Mouse (Mus musculus) layer of hippocampus, adult 11-12 months (tissue): ENCODE data around the gene Nubp1.
A peak's percentile ranks its signal among the peaks of the same experiment; 100 is the strongest.

ENCODE experiments used
- DNase-seq: peaks from one replicate; pipeline ENCODE4 v3.0.0; 2022; ENCODE audit warnings: low spot score

Nubp1 gene

DNA sequence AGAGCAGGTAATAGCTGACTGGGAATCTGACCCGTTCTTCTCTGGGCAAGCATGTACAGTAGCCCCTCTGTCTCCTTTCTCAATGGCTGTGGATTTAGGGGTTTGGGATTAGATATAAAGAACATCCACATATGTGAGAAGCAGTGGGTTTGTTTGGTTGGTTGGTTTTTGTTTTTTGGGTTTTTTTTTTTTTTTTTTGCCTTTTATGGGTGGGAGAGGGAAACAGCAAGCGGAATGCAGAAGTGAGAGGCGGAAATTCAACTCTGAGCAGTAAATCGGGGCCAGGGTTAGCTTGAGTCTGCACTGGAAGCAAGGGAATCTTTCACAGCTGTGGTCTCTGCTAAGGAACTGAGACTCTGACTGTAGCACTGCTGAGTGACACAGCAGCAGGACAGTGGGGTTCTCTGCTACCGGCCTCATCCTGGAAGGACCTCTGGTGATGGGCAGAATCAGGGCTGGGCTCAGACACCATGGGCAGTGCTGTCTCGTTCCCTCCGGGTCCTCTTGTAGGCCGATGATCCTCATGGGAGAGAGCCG, 6.0 kb downstream of the Nubp1 start:
- no peak for DNase-seq

DNA sequence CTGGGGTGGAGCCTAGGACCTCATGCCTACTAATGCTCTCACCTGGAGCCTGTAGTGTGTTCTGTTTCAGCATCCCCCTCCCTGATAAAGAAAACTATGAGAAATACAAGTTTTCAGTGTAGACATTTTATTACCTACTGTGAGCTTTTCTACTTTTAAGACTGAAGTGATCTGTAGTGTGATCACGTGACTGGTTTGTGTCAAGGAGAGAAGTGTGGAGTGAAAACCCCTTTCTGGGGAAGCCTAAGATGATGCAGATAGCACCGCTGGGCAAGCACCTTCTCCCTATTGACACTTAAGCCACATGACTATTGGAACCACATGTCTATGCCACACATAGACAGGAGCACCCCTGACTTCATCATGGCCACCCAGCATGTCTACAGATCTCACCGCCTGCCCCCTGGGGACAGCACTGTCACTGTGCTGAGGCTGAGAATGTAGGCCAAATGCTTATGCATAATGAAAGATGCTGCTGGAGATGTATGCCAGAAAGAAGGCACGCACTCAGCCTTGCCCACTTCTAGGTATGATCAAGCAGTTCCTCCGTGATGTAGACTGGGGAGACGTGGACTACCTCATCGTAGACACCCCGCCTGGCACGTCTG, 8.8 kb downstream of the Nubp1 start:
- DNase-seq: no peak

DNA sequence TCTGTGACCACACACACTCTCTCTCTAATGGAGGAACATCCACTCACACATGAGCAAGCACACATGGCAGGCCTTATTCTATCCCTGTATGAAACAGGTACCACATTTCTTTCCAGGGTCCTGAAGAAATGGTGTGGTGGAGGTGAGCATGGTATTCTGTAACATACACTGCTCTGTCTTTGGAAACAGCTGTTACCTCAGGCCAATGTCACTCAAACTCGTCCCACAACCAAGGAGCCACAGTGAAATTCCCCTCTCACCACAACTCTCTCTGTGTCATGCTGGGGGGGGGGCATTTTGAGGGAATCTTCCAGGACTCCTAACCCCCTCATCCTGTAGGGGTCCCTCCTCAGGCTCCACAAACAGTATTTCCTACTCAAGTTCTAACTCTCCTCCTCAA, 20.2 kb downstream of the Nubp1 start:
- DNase-seq: no peak

DNA sequence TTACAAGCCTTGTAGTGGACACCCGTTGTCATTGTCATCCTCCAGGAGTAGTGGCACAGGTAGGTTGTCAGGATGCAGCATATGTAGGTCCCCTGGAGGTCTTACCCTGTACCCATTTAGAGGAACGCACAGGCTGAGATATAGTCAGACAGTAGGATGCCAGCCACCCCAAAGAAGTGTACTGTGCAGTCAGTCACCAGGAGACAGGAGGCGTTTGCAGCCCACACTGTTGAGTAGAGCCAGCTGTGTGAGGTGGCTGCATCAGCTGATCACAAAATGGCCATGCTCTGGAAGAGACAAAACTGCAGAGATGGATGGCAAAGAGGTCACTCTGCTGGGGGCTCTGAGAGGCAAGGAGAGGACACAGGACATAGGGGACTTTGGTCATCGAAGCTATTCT, 20.6 kb downstream of the Nubp1 start:
- DNase-seq: no peak

DNA sequence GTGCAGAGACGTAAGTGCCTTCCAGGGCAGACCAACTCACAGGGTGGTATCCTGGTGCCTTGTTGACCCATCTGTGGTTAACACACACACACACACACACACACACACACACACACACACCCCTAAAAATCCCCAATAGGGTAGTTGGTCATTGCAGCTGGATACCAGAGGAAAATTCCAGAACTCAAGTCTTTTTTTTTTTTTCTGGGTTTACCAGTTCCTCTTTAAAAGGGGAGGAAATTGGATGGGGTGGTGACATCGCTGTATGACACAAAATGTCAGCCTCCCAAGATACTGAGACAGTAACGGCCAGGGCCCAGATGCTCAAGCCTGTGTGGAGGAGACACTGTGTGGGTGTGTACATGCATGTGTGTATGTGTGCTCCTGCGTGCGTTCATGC, 21.6 kb downstream of the Nubp1 start:
- no peak for DNase-seq

DNA sequence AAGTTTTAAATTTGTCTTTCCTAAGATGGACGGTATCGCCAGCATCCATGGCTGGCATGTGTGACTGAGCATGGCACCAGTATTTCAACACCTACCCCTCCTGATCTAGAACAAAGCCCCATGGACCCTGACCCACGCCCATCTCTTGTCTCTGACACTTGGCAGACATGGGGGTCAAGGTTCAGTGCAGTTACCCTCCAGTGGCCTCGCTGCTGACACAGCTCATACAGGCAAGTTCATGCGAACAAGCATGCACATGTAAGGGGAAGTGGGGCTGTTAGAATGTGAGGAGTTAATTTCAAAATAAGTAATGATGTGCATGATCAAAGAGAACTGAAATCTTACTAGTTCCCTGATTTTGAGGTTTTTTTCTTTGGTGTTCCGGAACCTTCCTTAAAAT, 24.4 kb downstream of the Nubp1 start:
- DNase-seq: no peak

DNA sequence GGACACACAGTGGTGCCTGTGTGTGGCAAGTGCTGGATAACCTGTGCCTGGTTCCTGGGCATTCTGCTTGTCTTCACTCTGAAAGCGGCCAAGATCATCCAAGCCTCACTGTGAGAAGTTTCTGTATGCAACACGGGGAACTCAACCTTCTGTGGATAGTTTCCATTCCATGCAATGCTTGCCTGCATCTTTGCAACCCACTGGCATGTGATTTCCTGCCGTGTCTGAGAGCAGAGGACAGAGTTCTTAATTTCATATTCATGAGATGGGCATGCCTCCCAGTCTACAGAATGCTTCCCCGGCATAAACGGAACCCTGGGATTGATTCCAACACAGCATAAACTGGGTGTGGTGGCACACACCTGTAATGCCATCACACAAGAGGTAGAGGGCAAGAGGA, 26.3 kb downstream of the Nubp1 start:
- DNase-seq: no peak

DNA sequence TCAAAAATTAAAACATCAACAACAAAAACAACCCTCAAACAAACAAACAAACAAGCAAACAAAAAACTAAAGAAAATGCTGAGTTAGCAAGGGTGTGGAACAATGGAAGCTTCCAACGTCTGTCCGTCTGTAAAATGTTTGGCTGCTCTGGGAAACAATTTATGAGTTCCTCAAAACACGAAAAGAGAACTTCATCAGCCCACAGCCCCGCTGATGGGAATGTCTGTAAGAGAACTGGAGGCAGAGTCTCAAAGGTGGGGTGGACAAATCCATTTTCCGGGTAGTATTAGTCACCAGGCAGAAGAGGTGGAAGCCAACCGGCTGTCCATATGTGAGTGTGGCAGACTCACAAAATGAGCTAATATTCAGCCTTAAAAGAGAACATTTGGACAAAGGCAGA, 29.6 kb downstream of the Nubp1 start:
- no peak for DNase-seq

DNA sequence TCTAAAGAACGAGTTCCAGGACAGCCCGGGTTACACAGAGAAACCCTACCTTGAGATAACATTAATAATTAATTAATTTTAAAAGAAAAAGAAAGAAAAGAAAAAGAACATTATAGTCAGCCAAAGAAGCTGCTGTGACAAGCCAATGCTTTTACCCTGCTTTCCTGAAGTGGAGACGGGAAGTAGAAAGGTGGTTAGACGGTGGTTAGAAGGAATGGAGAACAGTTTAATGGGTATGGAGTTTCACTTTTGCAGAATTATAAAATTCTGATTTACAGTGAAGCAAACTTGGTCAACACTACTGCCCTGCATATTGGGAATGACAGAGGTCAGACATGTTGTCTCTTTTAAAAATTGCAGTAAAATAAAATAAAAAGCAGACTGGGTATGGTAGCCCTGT, 30.0 kb downstream of the Nubp1 start:
- DNase-seq: no peak

DNA sequence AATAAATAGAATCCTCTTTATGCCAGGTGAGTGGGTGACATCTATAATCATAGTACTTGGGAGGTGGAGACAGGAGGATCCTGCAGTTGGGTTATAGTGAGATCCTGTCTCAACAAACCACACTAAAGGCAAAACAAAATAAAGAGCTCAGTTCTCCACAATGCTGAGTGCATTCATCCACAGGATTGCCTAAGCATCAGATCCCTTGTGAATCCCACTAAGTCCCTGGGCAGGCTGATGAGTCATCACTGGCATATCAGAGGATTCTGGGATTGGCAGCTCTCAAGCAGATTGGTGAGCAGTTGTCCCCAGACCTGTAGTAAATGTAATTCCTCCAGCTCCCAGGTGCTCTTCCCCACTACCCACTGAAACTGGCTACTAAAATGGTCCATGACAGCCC, 32.0 kb downstream of the Nubp1 start:
- DNase-seq: no peak

DNA sequence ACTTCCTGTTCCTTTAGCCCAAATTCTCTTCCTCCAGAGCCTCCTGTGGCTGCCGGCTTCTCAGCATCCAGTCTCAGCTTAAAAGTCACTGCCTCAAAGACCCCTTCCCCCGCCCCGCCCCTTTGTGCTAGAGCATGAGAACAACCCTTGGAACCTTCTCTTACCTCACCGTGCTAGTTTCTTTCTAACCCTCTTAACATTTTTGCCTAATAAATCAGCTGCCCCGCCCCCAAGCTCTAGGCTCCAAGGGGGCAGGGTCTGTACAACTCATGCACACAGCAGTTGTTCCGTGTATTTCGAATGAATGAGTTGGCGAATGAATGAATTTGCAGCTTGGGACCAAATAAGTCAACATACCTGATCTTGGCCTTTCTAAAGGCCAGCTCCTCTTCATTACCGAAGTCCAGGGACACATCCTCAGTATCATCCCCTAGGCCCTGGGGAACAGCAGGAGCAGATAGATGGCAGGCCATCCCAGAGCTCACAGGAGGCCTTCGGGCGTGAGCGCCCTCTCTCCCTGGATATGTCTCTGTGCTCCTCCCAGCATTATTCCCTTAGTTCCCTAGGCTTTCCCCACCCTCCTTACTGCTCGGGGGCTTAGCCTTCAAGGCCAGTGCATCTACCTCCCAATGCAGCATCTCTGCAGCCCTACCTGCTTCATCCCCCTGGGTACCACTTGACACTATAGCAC, 35.0 kb downstream of the Nubp1 start:
- no peak for DNase-seq

DNA sequence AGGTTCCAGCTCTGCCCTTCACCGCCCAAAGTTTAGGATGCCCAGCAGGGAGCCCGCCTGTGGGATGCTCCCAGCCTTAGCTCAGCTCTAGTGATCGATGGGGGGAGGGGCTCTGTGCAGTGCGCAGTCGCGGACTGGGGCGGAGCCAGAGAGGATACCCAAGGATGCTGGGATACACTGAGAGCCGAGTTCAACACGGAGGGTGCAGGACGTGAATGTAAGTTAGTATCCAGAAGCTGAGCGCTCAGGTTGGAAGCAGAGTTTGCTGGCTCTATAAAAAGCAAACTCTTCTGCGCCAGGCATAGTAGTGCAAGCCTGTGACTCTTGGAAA, 35.5 kb downstream of the Nubp1 start, which contains the start of gene Tvp23a:
Gene Tvp23a, minus strand, starts transcription at position 99 of the 331 bp plus-strand sequence.
- peak; percentile 90 for DNase-seq

DNA sequence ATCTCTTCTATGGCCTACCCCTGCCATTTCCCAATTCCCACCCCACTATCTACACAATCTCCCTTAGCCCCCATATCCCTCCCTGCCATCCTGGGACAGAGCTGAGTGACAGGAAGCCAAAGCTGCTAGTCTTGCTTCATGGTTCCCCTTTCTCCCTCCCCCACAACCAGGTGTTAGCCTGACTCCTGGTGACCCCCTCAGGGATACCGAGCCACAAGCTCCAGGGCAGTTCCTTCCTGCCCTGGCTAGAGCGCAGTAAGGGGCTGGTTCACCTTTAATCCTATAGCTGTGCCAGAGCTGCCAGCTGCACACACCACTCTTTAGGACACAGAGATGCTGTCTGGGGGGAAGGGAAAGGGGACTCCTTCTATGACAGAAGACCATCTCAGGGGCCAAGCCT, 36.0 kb downstream of the Nubp1 start:
- no peak for DNase-seq

DNA sequence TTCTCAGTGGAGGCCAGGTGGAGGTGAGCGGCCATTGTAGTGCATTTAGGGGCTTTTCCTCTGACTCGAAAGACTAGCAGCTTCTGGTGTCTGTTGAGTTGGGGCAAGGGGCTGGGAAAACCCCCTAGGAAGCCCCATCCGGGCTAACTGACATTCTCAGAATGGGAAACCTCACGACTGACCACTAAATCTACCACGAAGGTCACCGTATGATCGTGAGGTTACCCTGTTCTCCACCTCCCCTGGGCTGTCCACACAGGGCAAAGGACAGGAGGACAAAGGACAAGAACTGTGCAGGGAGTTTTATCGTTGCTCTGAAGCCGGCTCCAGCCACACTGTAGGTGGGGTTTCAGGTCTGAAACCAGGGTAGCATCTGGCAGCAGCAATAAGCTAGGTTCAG, 37.2 kb downstream of the Nubp1 start:
- no peak for DNase-seq

DNA sequence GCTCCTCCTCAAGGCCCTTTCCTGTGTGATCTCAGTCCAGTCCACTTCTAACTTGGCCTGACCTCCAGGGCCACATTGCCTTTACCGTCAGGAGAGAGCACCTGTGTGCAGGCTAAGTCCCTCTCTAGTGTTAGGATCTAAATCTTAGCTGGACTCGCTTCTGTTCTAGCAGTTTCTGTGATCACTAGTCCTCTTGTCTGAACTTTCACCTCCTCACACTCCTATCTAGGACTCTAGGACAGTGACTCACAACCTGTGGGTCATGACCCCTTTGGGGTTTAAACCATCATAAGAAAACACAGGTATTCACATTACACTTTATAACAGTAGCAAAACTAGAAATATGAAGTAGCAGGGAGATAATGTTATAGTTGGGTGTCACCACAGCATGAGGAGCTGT, 40.2 kb downstream of the Nubp1 start:
- DNase-seq: no peak

DNA sequence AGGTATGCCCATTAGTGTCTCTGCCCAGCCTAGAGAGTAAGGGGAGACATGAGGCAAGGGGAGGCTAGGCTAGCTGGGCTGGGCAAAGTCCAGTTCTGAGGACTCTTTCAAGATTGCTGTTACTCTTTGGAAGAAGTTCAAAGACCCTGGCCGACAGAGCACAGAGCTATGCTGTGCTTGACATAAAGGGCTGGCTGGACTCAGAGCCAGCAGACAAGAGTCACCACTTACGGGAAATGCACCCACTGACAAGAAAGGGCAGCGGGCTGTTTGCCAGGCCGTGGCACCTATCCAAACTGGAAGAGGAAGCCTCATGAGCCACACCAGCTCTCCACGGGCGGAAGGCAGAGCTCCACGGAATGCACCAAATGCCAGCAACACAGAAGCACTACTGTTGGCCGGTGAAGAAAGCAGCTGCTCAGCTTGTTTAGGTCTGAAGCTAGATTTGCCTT, 40.7 kb downstream of the Nubp1 start:
- DNase-seq: peak; percentile 88

DNA sequence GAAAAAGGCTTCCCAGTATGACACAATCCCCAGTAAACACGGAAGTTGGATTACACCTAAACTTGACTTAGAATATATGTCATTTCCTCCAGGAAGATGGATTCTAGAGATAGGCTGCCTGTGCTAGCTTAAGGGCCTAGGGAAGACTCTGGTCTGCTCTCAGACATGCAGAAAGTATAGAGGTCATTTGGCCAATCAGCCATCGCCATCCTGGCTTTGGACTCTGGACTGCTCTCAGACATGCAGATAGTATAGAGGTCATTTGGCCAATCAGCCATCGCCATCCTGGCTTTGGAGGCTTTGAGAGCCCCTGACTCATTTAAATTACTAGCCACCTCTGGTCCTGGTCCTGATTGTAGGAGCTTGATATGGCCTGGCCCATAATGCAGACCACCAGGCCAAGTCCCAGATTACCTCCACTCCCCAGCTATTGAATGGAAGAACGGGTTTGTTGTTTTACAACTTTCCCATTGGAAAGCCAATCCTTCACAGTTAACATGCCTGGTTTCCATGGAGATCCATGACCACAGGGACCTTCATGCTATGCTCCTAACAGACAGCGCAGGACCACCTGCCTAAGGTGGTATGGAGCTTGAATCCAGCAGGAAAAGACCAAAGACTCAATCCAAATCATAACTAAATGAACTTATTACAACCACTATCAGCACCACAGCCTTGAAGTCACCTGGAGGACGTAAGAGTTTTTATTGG, 42.3 kb downstream of the Nubp1 start:
- DNase-seq: no peak

DNA sequence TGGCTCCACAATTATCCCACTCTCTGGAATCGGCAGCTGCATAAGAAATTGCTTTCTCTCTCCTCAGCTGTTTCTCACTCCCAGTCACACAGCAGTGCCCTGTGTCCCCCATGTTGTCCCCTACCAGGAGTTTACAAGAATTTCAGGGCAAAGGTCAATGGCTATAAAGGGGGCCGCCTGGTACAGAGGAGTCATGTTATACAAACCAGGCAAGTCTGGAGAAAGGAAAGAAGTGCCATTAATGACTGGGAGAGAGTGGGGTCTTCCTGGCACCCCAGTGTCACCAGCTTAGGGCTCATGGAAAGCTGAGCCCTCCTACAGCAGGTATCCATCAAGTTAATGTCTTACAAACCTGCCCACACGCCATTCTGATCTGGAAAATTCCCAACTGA, 42.8 kb downstream of the Nubp1 start:
- DNase-seq: no peak

DNA sequence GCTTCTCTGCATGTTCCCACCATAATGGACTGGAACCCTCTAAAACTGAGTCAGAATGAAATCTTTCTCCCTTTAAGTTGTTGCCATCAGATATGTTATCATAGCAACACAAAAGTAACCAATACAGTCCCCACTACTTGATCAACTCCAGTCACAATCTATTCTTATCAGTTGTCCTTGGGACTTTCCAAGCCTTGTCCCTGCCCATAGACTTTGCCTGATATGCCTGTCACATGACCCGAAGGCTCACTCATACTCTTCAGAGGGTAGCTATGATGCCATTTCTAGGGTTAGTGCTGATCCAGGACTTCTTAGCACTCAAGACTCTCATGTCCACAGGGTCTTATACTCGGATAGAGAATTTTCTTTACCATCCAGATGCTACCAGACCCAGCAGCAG, 48.4 kb downstream of the Nubp1 start:
- no peak for DNase-seq

DNA sequence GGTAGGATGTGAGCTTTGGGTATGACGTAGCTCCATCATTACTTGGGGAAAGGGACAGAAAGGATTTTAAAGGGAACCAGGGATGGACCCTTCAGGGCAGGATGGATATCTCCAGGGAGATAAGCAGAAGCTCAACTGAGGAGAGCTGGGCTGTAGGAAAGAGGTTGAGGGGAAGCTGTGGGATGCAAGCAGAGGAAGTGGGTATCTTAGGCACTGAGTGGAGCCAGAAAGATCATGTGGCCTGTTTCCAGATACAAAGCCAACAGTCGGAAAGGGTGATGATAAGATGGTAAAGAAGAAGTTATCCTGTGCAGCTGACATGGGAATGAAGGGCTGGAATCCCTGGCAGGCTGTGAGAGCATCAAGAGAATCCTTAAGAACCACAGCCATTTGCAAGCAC, 49.4 kb downstream of the Nubp1 start:
- no peak for DNase-seq

DNA sequence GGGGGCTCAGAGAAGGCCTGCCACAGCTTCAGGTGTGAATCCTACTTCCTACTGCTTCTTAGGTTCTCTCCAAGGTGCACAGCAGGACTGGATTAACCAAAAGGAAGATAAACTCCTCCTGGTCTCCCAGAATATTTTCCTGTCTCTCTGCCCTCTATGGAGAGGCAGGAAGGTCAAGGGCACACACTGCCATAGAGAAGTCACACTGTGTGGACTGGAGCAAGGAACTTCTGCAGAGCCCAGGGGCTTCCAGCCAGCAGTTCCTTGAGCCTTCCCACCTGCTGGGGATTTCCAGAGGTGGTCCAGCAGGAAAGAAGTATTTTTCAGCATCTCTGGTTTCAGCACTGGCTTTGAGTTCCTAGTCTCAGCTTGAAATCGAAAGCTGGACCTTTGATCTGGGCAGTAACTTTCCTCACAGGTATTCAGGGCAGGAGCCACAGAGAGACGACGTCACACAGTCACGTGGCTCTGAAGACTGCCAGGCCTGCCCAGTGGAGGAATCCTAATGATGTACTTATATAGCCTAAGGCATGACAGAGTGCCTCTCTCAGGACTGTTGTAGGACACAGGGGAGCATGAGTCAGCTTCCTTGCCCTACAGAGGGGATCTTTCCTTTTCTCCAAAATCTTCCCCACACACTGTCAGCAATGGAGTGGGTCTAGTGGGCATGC, 53.4 kb downstream of the Nubp1 start:
- no peak for DNase-seq

DNA sequence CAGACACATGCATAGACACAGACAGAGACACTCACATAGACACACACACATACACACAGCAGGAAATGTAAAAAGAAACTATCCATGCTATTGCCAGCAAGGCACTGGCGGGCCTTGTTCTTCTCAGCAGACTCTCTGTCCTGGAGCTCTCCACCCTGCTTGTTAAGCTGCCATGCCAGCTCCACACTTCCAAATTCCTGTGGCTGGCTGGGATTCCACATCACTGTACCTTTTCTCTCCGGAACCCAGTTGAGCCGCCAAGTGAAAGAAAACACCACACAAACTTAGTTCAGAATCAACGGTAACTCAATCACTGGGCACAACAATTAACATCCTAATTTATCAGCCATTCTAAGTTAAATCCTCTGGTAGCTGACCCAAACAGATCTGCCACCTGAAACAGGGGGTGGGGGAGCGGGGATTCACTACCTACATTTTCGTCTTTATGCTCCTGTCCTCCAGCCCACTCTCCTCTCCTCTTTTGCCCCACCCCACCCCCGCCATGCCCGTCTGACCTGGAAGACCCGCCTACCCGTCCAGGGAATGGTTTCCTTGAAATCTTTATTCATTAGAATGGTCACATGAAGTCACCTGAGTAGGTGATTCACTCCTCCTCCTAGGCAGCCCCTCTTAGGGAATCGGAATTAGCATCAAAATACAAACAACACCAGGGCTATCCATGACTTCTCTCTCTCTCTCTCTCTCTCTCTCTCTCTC, 55.8 kb downstream of the Nubp1 start:
- DNase-seq: no peak
